Mouse (Mus musculus) CH12.LX (cell line): ENCODE results near the gene Ccdc170. TPM values are rescaled to one million over a fixed set of nuclear protein-coding genes. Genes with fewer than 3 reads are reported as not detected.

Source experiments
- DNase-seq: peaks from one replicate; pipeline ENCODE4 v3.0.0-alpha.2; 2013; ENCODE audit errors: extremely low read depth
- H3K27ac ChIP-seq: 2 replicates; pipeline ENCODE4 v1.5.1; 2012; ENCODE audit warnings: low read depth, mild to moderate bottlenecking, control low read depth, moderate library complexity; ENCODE audit not compliant: insufficient read depth
- H3K27me3 ChIP-seq: replicated peaks from 2 replicates; pipeline ENCODE3; 2012; ENCODE audit warnings: inconsistent platforms
- H3K36me3 ChIP-seq, 2 experiments: replicated peaks in 1 of 2; 2 replicates each; pipeline versions ENCODE3 to v1.6.1; 2012; ENCODE audit warnings: inconsistent platforms in 1 of 2, low read length in 1 of 2, mild to moderate bottlenecking in 1 of 2, mixed read lengths in 1 of 2, moderate library complexity in 1 of 2; ENCODE audit not compliant: control insufficient read depth in 1 of 2, insufficient read depth in 1 of 2
- H3K4me1 ChIP-seq, 2 experiments: 2 replicates each; pipeline ENCODE4 v1.6.1; 2012; ENCODE audit warnings: inconsistent platforms in 1 of 2, moderate library complexity in 1 of 2; ENCODE audit not compliant: insufficient read depth in 2 of 2, control insufficient read depth in 1 of 2
- H3K4me2 ChIP-seq: 2 replicates; pipeline ENCODE4 v1.6.1; 2012; ENCODE audit warnings: low read depth, mild to moderate bottlenecking, control low read depth; ENCODE audit not compliant: poor library complexity, insufficient read depth, severe bottlenecking
- H3K4me3 ChIP-seq, 3 experiments: fragments of 150-350 bp in 1 of 3; sonication (generic) in 1 of 3; replicated peaks in 1 of 3; 2 replicates each; pipeline versions ENCODE3 to v1.5.1; 2011 to 2012; ENCODE audit warnings: low read depth in 2 of 3, low read length in 2 of 3, mild to moderate bottlenecking in 2 of 3, moderate library complexity in 2 of 3, control low read depth in 1 of 3, improper control_type of control experiment in 1 of 3, inconsistent platforms in 1 of 3, mixed read lengths in 1 of 3; ENCODE audit not compliant: poor library complexity in 1 of 3
- H3K79me2 ChIP-seq: replicated peaks from 2 replicates; pipeline ENCODE4 v1.6.1; 2012; ENCODE audit warnings: mild to moderate bottlenecking, moderate library complexity; ENCODE audit not compliant: control insufficient read depth, poor library complexity, insufficient read depth, severe bottlenecking; ENCODE audit errors: extremely low read depth
- H3K9ac ChIP-seq: 2 replicates; pipeline ENCODE4 v1.6.1; 2012; ENCODE audit warnings: low read depth, mild to moderate bottlenecking, control low read depth, moderate library complexity; ENCODE audit not compliant: insufficient read depth
- H3K9me3 ChIP-seq: replicated peaks from 2 replicates; pipeline ENCODE3; 2012; ENCODE audit warnings: low read length, inconsistent platforms, mixed read lengths
- CHD2 ChIP-seq: IDR thresholded peaks from 2 replicates; pipeline ENCODE4 v1.6.1; 2011; ENCODE audit warnings: low read length, improper control_type of control experiment
- CTCF ChIP-seq, 2 experiments: IDR thresholded peaks in 1 of 2; conservative IDR thresholded peaks in 1 of 2; 2 replicates each; pipeline ENCODE4 v1.5.1; 2011 to 2012; ENCODE audit warnings: low read depth in 2 of 2, low read length in 2 of 2, improper control_type of control experiment in 1 of 2, inconsistent platforms in 1 of 2, mild to moderate bottlenecking in 1 of 2, moderate library complexity in 1 of 2
- E2F4 ChIP-seq: IDR thresholded peaks from 2 replicates; pipeline ENCODE4 v1.6.1; 2011; ENCODE audit warnings: low read depth, low read length, improper control_type of control experiment; ENCODE audit not compliant: insufficient replicate concordance
- ELF1 ChIP-seq: IDR thresholded peaks from 2 replicates; pipeline ENCODE4 v1.6.1; 2014; ENCODE audit warnings: low read depth, mild to moderate bottlenecking, inconsistent platforms, low read length, improper control_type of control experiment
- EP300 ChIP-seq: IDR thresholded peaks from 2 replicates; pipeline ENCODE4 v1.6.1; 2011; ENCODE audit warnings: low read length, improper control_type of control experiment
- ETS1 ChIP-seq: conservative IDR thresholded peaks from 2 replicates; pipeline ENCODE4 v1.6.1; 2012; ENCODE audit warnings: low read depth, mild to moderate bottlenecking, inconsistent platforms, low read length, improper control_type of control experiment, moderate library complexity
- GABPA ChIP-seq: IDR thresholded peaks from 2 replicates; pipeline ENCODE4 v1.6.1; 2012; ENCODE audit warnings: low read depth, low read length, improper control_type of control experiment, inconsistent platforms; ENCODE audit not compliant: insufficient replicate concordance
- JUND ChIP-seq: conservative IDR thresholded peaks from 2 replicates; pipeline ENCODE4 v1.6.1; 2011; ENCODE audit warnings: low read depth, low read length, improper control_type of control experiment
- MAFK ChIP-seq: IDR thresholded peaks from 2 replicates; pipeline ENCODE4 v1.6.1; 2011; ENCODE audit warnings: low read length, improper control_type of control experiment; ENCODE audit not compliant: insufficient replicate concordance
- MAX ChIP-seq: IDR thresholded peaks from 2 replicates; pipeline ENCODE4 v1.6.1; 2011; ENCODE audit warnings: low read length, improper control_type of control experiment
- MAZ ChIP-seq: IDR thresholded peaks from 2 replicates; pipeline ENCODE4 v1.6.1; 2012; ENCODE audit warnings: low read depth, mild to moderate bottlenecking, inconsistent platforms, low read length, improper control_type of control experiment, moderate library complexity
- MEF2A ChIP-seq: IDR thresholded peaks from 2 replicates; pipeline ENCODE4 v1.6.1; 2014; ENCODE audit warnings: low read depth, mild to moderate bottlenecking, inconsistent platforms, low read length, improper control_type of control experiment, borderline replicate concordance
- MYC ChIP-seq: IDR thresholded peaks from 2 replicates; pipeline ENCODE4 v1.6.1; 2011; ENCODE audit warnings: low read depth, mild to moderate bottlenecking, improper control_type of control experiment, low read length
- NELFE ChIP-seq: IDR thresholded peaks from 2 replicates; pipeline ENCODE4 v1.6.1; 2011; ENCODE audit warnings: low read depth, low read length, improper control_type of control experiment
- PAX5 ChIP-seq: IDR thresholded peaks from 2 replicates; pipeline ENCODE4 v1.6.1; 2012; ENCODE audit warnings: low read length, inconsistent platforms, mixed read lengths
- POLR2A ChIP-seq: IDR thresholded peaks from 2 replicates; pipeline ENCODE4 v1.6.1; 2011; ENCODE audit warnings: low read depth, mild to moderate bottlenecking, improper control_type of control experiment, low read length
- POLR2AphosphoS2 ChIP-seq: IDR thresholded peaks from 2 replicates; pipeline ENCODE4 v1.6.1; 2011; ENCODE audit warnings: low read depth, low read length, improper control_type of control experiment
- RAD21 ChIP-seq: IDR thresholded peaks from 2 replicates; pipeline ENCODE4 v1.6.1; 2011; ENCODE audit warnings: low read depth, mild to moderate bottlenecking, low read length, improper control_type of control experiment, moderate library complexity
- SIN3A ChIP-seq: IDR thresholded peaks from 2 replicates; pipeline ENCODE4 v1.6.1; 2012; ENCODE audit warnings: low read length, improper control_type of control experiment, inconsistent platforms
- SMC3 ChIP-seq: IDR thresholded peaks from 2 replicates; pipeline ENCODE4 v1.6.1; 2011; ENCODE audit warnings: low read depth, low read length, improper control_type of control experiment
- UBTF ChIP-seq: IDR thresholded peaks from 2 replicates; pipeline ENCODE4 v1.6.1; 2012; ENCODE audit warnings: low read depth, mild to moderate bottlenecking, inconsistent platforms, low read length, improper control_type of control experiment, moderate library complexity
- USF2 ChIP-seq: conservative IDR thresholded peaks from 2 replicates; pipeline ENCODE4 v1.6.1; 2011; ENCODE audit warnings: low read depth, low read length, improper control_type of control experiment
- ZC3H11A ChIP-seq: IDR thresholded peaks from 2 replicates; pipeline ENCODE4 v1.6.1; 2012; ENCODE audit warnings: low read depth, mild to moderate bottlenecking, inconsistent platforms, low read length, improper control_type of control experiment
- ZKSCAN1 ChIP-seq: IDR thresholded peaks from 2 replicates; pipeline ENCODE4 v1.6.1; 2012; ENCODE audit warnings: low read depth, inconsistent platforms, low read length, improper control_type of control experiment, borderline replicate concordance
- ZMIZ1 ChIP-seq: IDR thresholded peaks from 2 replicates; pipeline ENCODE4 v1.6.1; 2012; ENCODE audit warnings: low read depth, mild to moderate bottlenecking, inconsistent platforms, low read length, improper control_type of control experiment
- ZNF384 ChIP-seq: IDR thresholded peaks from 2 replicates; pipeline ENCODE4 v1.6.1; 2012; ENCODE audit warnings: low read depth, low read length, improper control_type of control experiment, inconsistent platforms
- dilution Hi-C: fragments of 300-500 bp; cut with MboI; formaldehyde crosslinking; loops from 2 replicates; pipeline ENCODE4 v1.14.3; 2020; ENCODE audit warnings: low sequenced_read_pairs; ENCODE audit not compliant: extremely low pct_unique_long_range_greater_than_20kb, extremely low pct_ligation_motif_present
- in situ Hi-C: fragments of 300-500 bp; cut with MboI; formaldehyde crosslinking; loops from 3 replicates; pipeline ENCODE4 v1.14.3; 2019; ENCODE audit warnings: low sequenced_read_pairs, low pct_ligation_motif_present, low pct_unique_long_range_greater_than_20kb, mixed read lengths
- polyA plus RNA-seq: library from polyadenylated mRNA; unstranded; fragments of >175 nt; gene quantifications from 2 replicates; pipeline ENCODE4 v1.2.1, GENCODE M21; 2012; ENCODE audit warnings: low read depth; ENCODE audit not compliant: insufficient read length
- total RNA-seq, 2 experiments: library from RNA; depleted of rRNA; stranded (reverse); fragments of 300-350 nt in 1 of 2; fragments of >200 nt in 1 of 2; gene quantifications; 2 replicates each; pipeline ENCODE4 v1.2.3; 2012 to 2014

Gene Ccdc170
- total and polyA plus RNA-seq, 3 experiments, result not detected

GRCm38 (mm10) chr10:4581905-4582304 lies 99.6 kb downstream of the Ccdc170 start:
- Histone ChIP-seq H3K9me3 (peaks cover 3% of the 10 kb centered on the region), H3K4me1 (no peaks in the 10 kb centered on the region), H3K36me3 (no peaks in the 10 kb centered on the region), H3K27me3 (no peaks in the 10 kb centered on the region), H3K79me2 (no peaks in the 10 kb centered on the region), H3K27ac (no peak overlapping the region), H3K4me3 (no peak overlapping the region), H3K9ac (no peak overlapping the region), H3K4me2 (no peak overlapping the region)
- in situ Hi-C loops (no loop called here), dilution Hi-C loops (no loop called here)
- no peak for DNase-seq
- TF ChIP-seq ZNF384 (no peak), MYC (no peak), CHD2 (no peak), POLR2AphosphoS2 (no peak), EP300 (no peak), ELF1 (no peak), UBTF (no peak), CTCF (conservative IDR thresholded peaks at IDR 0.05 in 1 of 2, IDR thresholded peaks at IDR 0.05 in 1 of 2; ENCODE audit: low read depth in 2 of 2, low read length in 2 of 2) (no peak)

DNA sequence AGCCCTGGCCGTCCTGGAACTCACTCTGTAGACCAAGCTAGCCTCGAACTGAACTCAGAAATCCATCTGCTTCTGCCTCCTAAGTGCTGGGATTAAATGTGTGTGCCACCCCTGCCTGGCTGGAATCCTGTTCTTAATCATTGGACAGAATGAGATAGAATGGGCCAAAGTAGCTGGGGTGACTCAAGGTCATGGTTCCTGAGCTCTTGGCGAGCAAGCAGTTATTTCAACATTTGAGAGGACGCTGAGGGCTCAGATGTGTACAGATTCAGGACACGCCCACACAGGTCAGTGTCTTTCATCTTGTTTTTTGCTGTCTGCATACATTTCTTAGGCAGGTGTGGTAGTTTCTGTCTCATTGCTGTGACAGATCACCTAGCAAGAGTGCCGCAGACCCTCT lies 104.4 kb downstream of the Ccdc170 start:
- H3K4me3 ChIP-seq, result no peak overlapping the region
- no peaks in the 10 kb centered on the region for H3K79me2 ChIP-seq
- H3K4me1 ChIP-seq, result no peaks in the 10 kb centered on the region
- H3K4me2 ChIP-seq, result no peak overlapping the region
- dilution Hi-C loops, result no loop called here
- peaks cover 4% of the 10 kb centered on the region for H3K9me3 ChIP-seq
- no peaks in the 10 kb centered on the region for H3K27me3 ChIP-seq
- TF ChIP-seq UBTF (no peak), GABPA (no peak), POLR2A (no peak), SIN3A (no peak), MEF2A (no peak), SMC3 (no peak), NELFE (no peak), ZC3H11A (no peak), ZMIZ1 (no peak)
- TF ChIP-seq, all 38 proteins: peak for 0
- Histone ChIP-seq H3K9ac (no peak overlapping the region), H3K27ac (no peak overlapping the region), H3K36me3 (no peaks in the 10 kb centered on the region)
- in situ Hi-C loops, result no loop called here
- DNase-seq, result no peak

- no peak for DNase-seq
- Histone ChIP-seq H3K9ac (no peak overlapping the region), H3K4me3 (no peak overlapping the region), H3K27me3 (no peaks in the 10 kb centered on the region), H3K9me3 (peaks cover 4% of the 10 kb centered on the region), H3K27ac (no peak overlapping the region), H3K4me1 (no peaks in the 10 kb centered on the region), H3K36me3 (no peaks in the 10 kb centered on the region), H3K4me2 (no peak overlapping the region; the same call in 1 of the 2 replicates), H3K79me2 (no peaks in the 10 kb centered on the region)
- in situ Hi-C loops, result no loop called here
- TF ChIP-seq USF2 (no peak), RAD21 (no peak), ZMIZ1 (no peak), ZKSCAN1 (no peak), NELFE (no peak), MAX (no peak), JUND (no peak), E2F4 (no peak), CTCF (conservative IDR thresholded peaks at IDR 0.05 in 1 of 2, IDR thresholded peaks at IDR 0.05 in 1 of 2; ENCODE audit: low read depth in 2 of 2, low read length in 2 of 2) (no peak), MAFK (no peak), UBTF (no peak), ETS1 (no peak), MAZ (no peak), PAX5 (no peak), POLR2AphosphoS2 (no peak)
- dilution Hi-C loops, result no loop called here
Observed at GRCm38 (mm10) chr10:4589576-4589975, 107.3 kb downstream of the Ccdc170 start.
